ENCODE assay signal across 24 mouse cellular contexts in the genomic region with DNA sequence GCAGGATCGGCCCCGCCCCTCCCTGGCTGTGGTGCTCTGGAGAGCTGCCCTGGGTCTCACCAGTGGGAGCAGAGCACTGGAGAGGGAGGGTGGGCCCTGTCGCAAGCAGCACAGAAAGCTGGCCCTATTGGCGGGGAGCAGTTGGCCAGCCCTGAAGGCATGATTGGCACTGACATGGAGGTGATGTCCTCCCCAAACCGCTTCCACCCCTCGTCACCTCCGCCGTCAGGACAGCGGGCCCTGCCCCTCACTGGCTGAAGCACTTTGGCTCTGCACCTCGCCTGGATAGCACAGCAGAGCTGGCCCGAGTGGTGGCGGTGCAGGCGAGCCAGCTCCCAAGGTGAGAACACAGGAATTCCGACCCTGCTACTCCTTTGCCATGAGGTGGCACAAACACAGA. TPM values are rescaled to one million over a fixed set of nuclear protein-coding genes. Genes with fewer than 3 reads are reported as not detected.
DNase-seq lines count a peak whose midpoint lies in the region; ATAC-seq and TF ChIP-seq lines count a peak whose summit lies in the region.
"Had no signal": no experiment of that assay in that cellular context is flagged by ENCODE, and none has a peak within 500 bp of the region (broad histone marks: within the 10 kb centered on the region; RNA-seq: fewer than 3 reads in every experiment).

No protein-coding gene starts in this region.

- intact Hi-C loops in heart, postnatal 36 days (cut with DNase I) = no loop called here

- H3K9ac ChIP-seq in heart, embryonic 12.5 days = no peak overlapping the region
- no peak overlapping the region for H3K9ac ChIP-seq in lung, embryonic 14.5 days
- H3K9ac ChIP-seq in ES-E14 (ENCODE audit: insufficient read depth, low read depth, low read length, poor library complexity, severe bottlenecking) = no peak overlapping the region
- H3K9ac ChIP-seq in stomach, embryonic 16.5 days (ENCODE audit: low read length) = no peak overlapping the region
- H3K9ac ChIP-seq: limb, embryonic 12.5 days; liver, embryonic 12.5 days; lung, embryonic 15.5 days; midbrain, embryonic 12.5 days had no signal

- peak; percentile 33; the same call in 1 of the 2 replicates for ATAC-seq in heart, embryonic 12.5 days (ENCODE audit: insufficient number of reproducible peaks, low FRiP score)
- ATAC-seq in lung, embryonic 14.5 days (ENCODE audit: insufficient read depth) = peak; percentile 24; the same call in 1 of the 2 replicates
- 0 out of 2 replicates have a peak, but pooled peaks have one; percentile 17 for ATAC-seq in stomach, embryonic 16.5 days (ENCODE audit: insufficient read depth, low FRiP score)
- ATAC-seq: hindbrain, postnatal 0 days; liver, embryonic 12.5 days had no signal

- H3K27ac ChIP-seq in heart, embryonic 12.5 days (ENCODE audit: poor library complexity, severe bottlenecking) = no peak overlapping the region
- no peak overlapping the region for H3K27ac ChIP-seq in lung, embryonic 14.5 days (ENCODE audit: low read depth)
- no peak overlapping the region for H3K27ac ChIP-seq in ES-E14 (ENCODE audit: insufficient read depth, low read depth, low read length, poor library complexity, severe bottlenecking)
- H3K27ac ChIP-seq in stomach, embryonic 16.5 days (ENCODE audit: low read length) = no peak overlapping the region
- H3K27ac ChIP-seq: hindbrain, embryonic 10.5 days; hindbrain, postnatal 0 days; limb, embryonic 12.5 days; liver, embryonic 12.5 days; lung, embryonic 15.5 days; midbrain, embryonic 12.5 days had no signal

- WGBS in heart, embryonic 12.5 days = 42% methylated on average over 14 of the region's 14 CpGs
- WGBS in lung, embryonic 14.5 days = 46% methylated on average over 14 of the region's 14 CpGs
- 55% methylated on average over 14 of the region's 14 CpGs for WGBS in stomach, embryonic 16.5 days

- TF ChIP-seq CTCF in lung, embryonic 14.5 days (IDR thresholded peaks at IDR 0.05; ENCODE audit: low read depth) = no peak

- H3K27me3 ChIP-seq in heart, embryonic 12.5 days (replicated peaks) = peaks cover 17% of the 10 kb centered on the region; the same call in 1 of the 2 replicates
- H3K27me3 ChIP-seq in lung, embryonic 14.5 days (ENCODE audit: insufficient read depth, low read length) = no peaks in the 10 kb centered on the region
- H3K27me3 ChIP-seq in stomach, embryonic 16.5 days (ENCODE audit: control insufficient read depth, insufficient read depth, low read length) = no peaks in the 10 kb centered on the region
- H3K27me3 ChIP-seq: limb, embryonic 12.5 days; liver, embryonic 12.5 days; lung, embryonic 15.5 days had no signal

- no peaks in the 10 kb centered on the region for H3K9me3 ChIP-seq in heart, embryonic 12.5 days (replicated peaks)
- no peaks in the 10 kb centered on the region for H3K9me3 ChIP-seq in lung, embryonic 14.5 days (ENCODE audit: low read depth, low read length)
- H3K9me3 ChIP-seq in ES-E14 (ENCODE audit: control insufficient read depth, insufficient read depth, low read depth, low read length) = no peaks in the 10 kb centered on the region
- H3K9me3 ChIP-seq in stomach, embryonic 16.5 days (replicated peaks; ENCODE audit: control insufficient read depth, low read length) = no peaks in the 10 kb centered on the region
- H3K9me3 ChIP-seq: G1E; hindbrain, embryonic 10.5 days; limb, embryonic 12.5 days; liver, embryonic 12.5 days; lung, embryonic 15.5 days; midbrain, embryonic 12.5 days had no signal

- H3K4me1 ChIP-seq in heart, embryonic 12.5 days (replicated peaks) = 0 out of 2 replicates have a peak, but pooled peaks cover 4% of the 10 kb centered on the region
- no peaks in the 10 kb centered on the region for H3K4me1 ChIP-seq in lung, embryonic 14.5 days (ENCODE audit: insufficient read depth)
- H3K4me1 ChIP-seq in ES-E14 (ENCODE audit: control insufficient read depth in 2 of 2, insufficient read depth in 2 of 2, low read length in 2 of 2, poor library complexity in 1 of 2) = peaks cover 0 to 2% of the 10 kb centered on the region in 2 experiments; a peak in 1 of 4 replicates
- H3K4me1 ChIP-seq in stomach, embryonic 16.5 days (ENCODE audit: control insufficient read depth, insufficient read depth, low read length) = no peaks in the 10 kb centered on the region
- H3K4me1 ChIP-seq: liver, embryonic 12.5 days; lung, embryonic 15.5 days had no signal

- no peak for DNase-seq in heart, postnatal 36 days
- no peak for DNase-seq in lung, embryonic 14.5 days
- no peak for DNase-seq in lung, postnatal 10 days
- no peak for DNase-seq in ES-E14 (ENCODE audit: low read depth, low spot score)
- no peak for DNase-seq in urinary bladder, postnatal 14 days (ENCODE audit: low spot score)
- DNase-seq: adrenal gland, postnatal 14 days; cerebellum, postnatal 10 days; kidney, adult 8-10 months; kidney, postnatal 36 days; layer of hippocampus, adult 9-11 months; thymus, adult 18-20 months; thymus, postnatal 4 days had no signal

- no peak overlapping the region for H3K4me3 ChIP-seq in heart, embryonic 12.5 days
- H3K4me3 ChIP-seq in lung, embryonic 14.5 days (ENCODE audit: low read depth, low read length) = no peak overlapping the region
- peak overlapping the region; percentile 48 to 49; a peak in 2 of 4 replicates for H3K4me3 ChIP-seq in ES-E14 (ENCODE audit: insufficient read depth in 1 of 2, low read depth in 1 of 2, low read length in 2 of 2, poor library complexity in 1 of 2, severe bottlenecking in 1 of 2)
- H3K4me3 ChIP-seq in stomach, embryonic 16.5 days (replicated peaks; ENCODE audit: low read length) = no peak overlapping the region
- H3K4me3 ChIP-seq: hindbrain, embryonic 10.5 days; limb, embryonic 12.5 days; liver, embryonic 12.5 days; lung, embryonic 15.5 days; midbrain, embryonic 12.5 days; myocyte had no signal

- no peaks in the 10 kb centered on the region for H3K36me3 ChIP-seq in heart, embryonic 12.5 days
- no peaks in the 10 kb centered on the region for H3K36me3 ChIP-seq in lung, embryonic 14.5 days (ENCODE audit: insufficient read depth)
- no peaks in the 10 kb centered on the region for H3K36me3 ChIP-seq in ES-E14 (ENCODE audit: control insufficient read depth, insufficient read depth, low read length, poor library complexity, severe bottlenecking)
- no peaks in the 10 kb centered on the region for H3K36me3 ChIP-seq in stomach, embryonic 16.5 days (ENCODE audit: control insufficient read depth, insufficient read depth, low read length)
- H3K36me3 ChIP-seq: G1E; hindbrain, embryonic 10.5 days; limb, embryonic 12.5 days; liver, embryonic 12.5 days; lung, embryonic 15.5 days; midbrain, embryonic 12.5 days had no signal

- in situ Hi-C loops in ES-E14 (cut with MboI; ENCODE audit: low sequenced_read_pairs in 2 of 2, unreplicated experiment in 2 of 2) = no loop called here

- H3K4me2 ChIP-seq in heart, embryonic 12.5 days = peak overlapping the region; percentile 45
- no peak overlapping the region for H3K4me2 ChIP-seq in lung, embryonic 14.5 days
- no peak overlapping the region for H3K4me2 ChIP-seq in stomach, embryonic 16.5 days (ENCODE audit: low read depth, low read length)
- H3K4me2 ChIP-seq: limb, embryonic 12.5 days; liver, embryonic 12.5 days; lung, embryonic 15.5 days; midbrain, embryonic 12.5 days had no signal

TF ChIP-seq in ES-E14, 5 proteins besides CTCF, POLR2A, EP300 and RAD21:
- TF ChIP-seq MAFK (IDR thresholded peaks at IDR 0.05; ENCODE audit: insufficient read depth, low read depth, low read length) = no peak
- no peak for TF ChIP-seq HCFC1 (IDR thresholded peaks at IDR 0.05; ENCODE audit: borderline replicate concordance, insufficient read depth, low read length)

RNA-seq across cellular contexts. Expression of a gene that starts 20.9 kb away (rescaled TPM):
- 2.4 and 2.5 TPM in 2 replicates for polyA plus RNA-seq in heart, embryonic 12.5 days (2016; fragmentation: Nextera tagmentation; extraction: Ambion mirVana)
- 1 to 10 TPM; 4.2 to 4.3 TPM for total RNA-seq in heart, postnatal 36 days (2021)
- polyA plus RNA-seq in lung, embryonic 14.5 days (2014; fragmentation: Nextera tagmentation; extraction: Ambion mirVana) = 0.29 and 0.89 TPM in 2 replicates
- total RNA-seq in ES-E14 (2012; rRNA removed) = 0.22 TPM in 1 of 2 replicates, not detected in the other
- 0.15 and 0.23 TPM in 2 replicates for polyA plus RNA-seq in stomach, embryonic 16.5 days (2015; fragmentation: Nextera tagmentation; extraction: Ambion mirVana)
- total RNA-seq: megakaryocyte progenitor cell, adult 5-6 weeks had no signal
- polyA plus RNA-seq: C2C12, G1E, myocyte had no signal

Comparison
In these comparisons a context has a peak if more than half of its experiments do, and no peak if none do; other contexts are left out.
1. H3K4me3 ChIP-seq: peak in ES-E14 (2 of 2); none in heart, embryonic 12.5 days (single experiment), lung, embryonic 14.5 days (single experiment) and stomach, embryonic 16.5 days (single experiment).
2. Peak in every context shown above with its lines, with median percentiles within 50 percentile points of each other: ATAC-seq.